Mouse (Mus musculus) CH12.LX (cell line): Measurements from ENCODE around the gene Grid1.

Experiments used
- CTCF ChIP-seq, 2 experiments: IDR thresholded peaks in 1 of 2; conservative IDR thresholded peaks in 1 of 2; 2 replicates each; pipeline ENCODE4 v1.5.1; 2011 to 2012; ENCODE audit warnings: low read depth in 2 of 2, low read length in 2 of 2, improper control_type of control experiment in 1 of 2, inconsistent platforms in 1 of 2, mild to moderate bottlenecking in 1 of 2, moderate library complexity in 1 of 2
- EP300 ChIP-seq: IDR thresholded peaks from 2 replicates; pipeline ENCODE4 v1.6.1; 2011; ENCODE audit warnings: low read length, improper control_type of control experiment
- KAT2A ChIP-seq: IDR thresholded peaks from 2 replicates; pipeline ENCODE4 v1.6.1; 2012; ENCODE audit warnings: low read length, improper control_type of control experiment, inconsistent platforms; ENCODE audit not compliant: insufficient replicate concordance
- MAX ChIP-seq: IDR thresholded peaks from 2 replicates; pipeline ENCODE4 v1.6.1; 2011; ENCODE audit warnings: low read length, improper control_type of control experiment
- MAZ ChIP-seq: IDR thresholded peaks from 2 replicates; pipeline ENCODE4 v1.6.1; 2012; ENCODE audit warnings: low read depth, mild to moderate bottlenecking, inconsistent platforms, low read length, improper control_type of control experiment, moderate library complexity
- MEF2A ChIP-seq: IDR thresholded peaks from 2 replicates; pipeline ENCODE4 v1.6.1; 2014; ENCODE audit warnings: low read depth, mild to moderate bottlenecking, inconsistent platforms, low read length, improper control_type of control experiment, borderline replicate concordance
- MYC ChIP-seq: IDR thresholded peaks from 2 replicates; pipeline ENCODE4 v1.6.1; 2011; ENCODE audit warnings: low read depth, mild to moderate bottlenecking, improper control_type of control experiment, low read length
- POLR2A ChIP-seq: IDR thresholded peaks from 2 replicates; pipeline ENCODE4 v1.6.1; 2011; ENCODE audit warnings: low read depth, mild to moderate bottlenecking, improper control_type of control experiment, low read length
- TBP ChIP-seq: conservative IDR thresholded peaks from 2 replicates; pipeline ENCODE4 v1.6.1; 2011; ENCODE audit warnings: low read depth, low read length, improper control_type of control experiment
- UBTF ChIP-seq: IDR thresholded peaks from 2 replicates; pipeline ENCODE4 v1.6.1; 2012; ENCODE audit warnings: low read depth, mild to moderate bottlenecking, inconsistent platforms, low read length, improper control_type of control experiment, moderate library complexity
- USF1 ChIP-seq: IDR thresholded peaks from 2 replicates; pipeline ENCODE4 v1.6.1; 2014; ENCODE audit warnings: low read depth, mild to moderate bottlenecking, inconsistent platforms, low read length, improper control_type of control experiment

- TF ChIP-seq CTCF (conservative IDR thresholded peaks at IDR 0.05 in 1 of 2, IDR thresholded peaks at IDR 0.05 in 1 of 2; ENCODE audit: low read depth in 2 of 2, low read length in 2 of 2) (no peak), TBP (no peak), UBTF (no peak), MAX (no peak), MYC (no peak), KAT2A (no peak), POLR2A (no peak), MEF2A (no peak), USF1 (no peak), MAZ (no peak), EP300 (no peak)
Measured at GRCm38 (mm10) chr14:35173861-35174260, 354.0 kb downstream of the Grid1 start.
